Mouse (Mus musculus): ENCODE results near the gene Tnrc6a.
"Not testable (repeated sequence)": the region's sequence is repeated elsewhere in the genome, so short reads cannot be mapped to it uniquely, and the experiment has no call there.

The Tnrc6a gene

GRCm38 (mm10) chr7:123123665-123124298 lies at the start of gene Tnrc6a:
Gene Tnrc6a (plus strand): TSS chr7:123123885.
- peak; percentile 87 for DNase-seq (ENCODE audit: low read depth, low spot score)

GRCm38 (mm10) chr7:123082236-123082635 lies 41.4 kb upstream of the Tnrc6a start:
- no peak for DNase-seq (ENCODE audit: low read depth, low spot score)

GRCm38 (mm10) chr7:123083441-123084123 lies 40.1 kb upstream of the Tnrc6a start:
- DNase-seq (ENCODE audit: low read depth, low spot score) = no peak

GRCm38 (mm10) chr7:123084180-123084691 lies 39.4 kb upstream of the Tnrc6a start:
- peak; percentile 57 for DNase-seq (ENCODE audit: low read depth, low spot score)

GRCm38 (mm10) chr7:123084708-123085107 lies 39.0 kb upstream of the Tnrc6a start:
- DNase-seq (ENCODE audit: low read depth, low spot score) = no peak

GRCm38 (mm10) chr7:123088920-123089319 lies 34.8 kb upstream of the Tnrc6a start:
- no peak for DNase-seq (ENCODE audit: low read depth, low spot score)

GRCm38 (mm10) chr7:123096344-123097120 lies 27.2 kb upstream of the Tnrc6a start:
- no peak for DNase-seq (ENCODE audit: low read depth, low spot score)

GRCm38 (mm10) chr7:123097891-123098750 lies 25.6 kb upstream of the Tnrc6a start:
- DNase-seq (ENCODE audit: low read depth, low spot score) = peak; percentile 84

- no peak for DNase-seq (ENCODE audit: low read depth, low spot score)
These were observed 22.4 kb upstream of the Tnrc6a start for GRCm38 (mm10) chr7:123101295-123101694.

GRCm38 (mm10) chr7:123105381-123105780 lies 18.3 kb upstream of the Tnrc6a start:
- not testable (repeated sequence) for DNase-seq (ENCODE audit: low read depth, low spot score)

- no peak for DNase-seq (ENCODE audit: low read depth, low spot score)
These were observed 17.8 kb upstream of the Tnrc6a start for GRCm38 (mm10) chr7:123105906-123106305.

GRCm38 (mm10) chr7:123106326-123106725 lies 17.4 kb upstream of the Tnrc6a start:
- DNase-seq (ENCODE audit: low read depth, low spot score) = no peak

GRCm38 (mm10) chr7:123108058-123109055 lies 15.3 kb upstream of the Tnrc6a start:
- DNase-seq (ENCODE audit: low read depth, low spot score) = no peak

GRCm38 (mm10) chr7:123109361-123110000 lies 14.2 kb upstream of the Tnrc6a start:
- no peak for DNase-seq (ENCODE audit: low read depth, low spot score)

- DNase-seq (ENCODE audit: low read depth, low spot score) = no peak
These were observed 13.6 kb upstream of the Tnrc6a start for GRCm38 (mm10) chr7:123110135-123110534.

GRCm38 (mm10) chr7:123113590-123113989 lies 10.1 kb upstream of the Tnrc6a start:
- DNase-seq (ENCODE audit: low read depth, low spot score) = no peak

- no peak for DNase-seq (ENCODE audit: low read depth, low spot score)
These were observed 6.9 kb upstream of the Tnrc6a start for GRCm38 (mm10) chr7:123116799-123117198.

- no peak for DNase-seq (ENCODE audit: low read depth, low spot score)
These were observed 6.5 kb upstream of the Tnrc6a start for GRCm38 (mm10) chr7:123117209-123117608.

- DNase-seq (ENCODE audit: low read depth, low spot score) = no peak
These were observed 3.2 kb upstream of the Tnrc6a start for GRCm38 (mm10) chr7:123120516-123120915.

GRCm38 (mm10) chr7:123124299-123124716 lies 623 bp downstream of the Tnrc6a start:
- DNase-seq (ENCODE audit: low read depth, low spot score) = no peak
